Mouse (Mus musculus): ENCODE data around the gene Susd3. TPM values are rescaled to one million over a fixed set of nuclear protein-coding genes. Genes with fewer than 3 reads are reported as not detected.

Susd3 gene
- polyA plus RNA-seq, 1 experiment from 2014 or later, result 34.5 TPM

DNA sequence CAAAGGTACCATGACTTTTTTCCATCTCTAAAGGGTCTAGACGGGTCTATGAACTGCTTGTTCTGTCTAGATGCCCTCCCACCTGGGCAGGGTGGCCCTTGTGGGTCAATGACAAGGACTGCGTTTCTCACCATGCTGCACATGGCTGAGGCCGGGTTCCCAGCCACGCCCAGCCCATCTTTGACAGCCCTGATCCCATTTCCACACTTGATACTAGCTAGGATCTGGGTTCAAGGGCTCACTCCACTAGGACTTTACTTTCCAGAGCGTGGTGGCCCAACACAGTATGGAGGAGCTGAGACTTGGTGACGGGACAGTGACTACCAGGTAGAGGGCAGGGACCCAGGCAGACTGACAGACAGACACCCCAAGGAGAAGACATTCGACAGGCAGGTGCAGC is 46.0 kb downstream of the Susd3 start:
- Histone ChIP-seq H3K4me2 (replicated peaks; ENCODE audit: low read depth, low read length) (no peak overlapping the region), H3K4me1 (ENCODE audit: insufficient read depth, low read length) (no peaks in the 10 kb centered on the region), H3K27ac (ENCODE audit: low read length) (no peak overlapping the region), H3K4me3 (ENCODE audit: low read length) (no peak overlapping the region), H3K36me3 (ENCODE audit: insufficient read depth, low read length) (no peaks in the 10 kb centered on the region; the same call in 1 of the 2 replicates), H3K27me3 (ENCODE audit: insufficient read depth, low read length) (no peaks in the 10 kb centered on the region), H3K9me3 (ENCODE audit: low read length) (no peaks in the 10 kb centered on the region), H3K9ac (replicated peaks; ENCODE audit: low read length) (no peak overlapping the region)
- 89% methylated on average over 7 of the region's 7 CpGs for WGBS
- ATAC-seq (ENCODE audit: low FRiP score, low TSS enrichment), result no peak

DNA sequence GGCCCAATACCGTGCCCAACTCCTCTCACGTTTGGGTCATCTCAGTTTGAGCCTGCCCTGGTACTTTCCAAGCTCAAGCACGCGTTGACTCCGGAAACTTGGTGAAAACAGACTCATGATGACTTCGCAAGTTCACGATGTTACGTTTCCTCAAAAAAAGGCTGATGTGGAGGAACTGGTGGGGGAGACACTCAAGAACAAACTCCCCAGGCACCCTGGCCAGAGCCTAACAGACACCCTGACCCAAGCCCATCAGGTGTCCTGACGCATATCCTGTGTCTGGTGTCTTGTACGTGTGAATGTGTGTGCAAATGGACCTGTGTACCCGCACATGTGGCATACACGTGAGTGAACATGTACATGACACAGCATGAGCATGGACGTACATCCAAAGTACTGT is 47.8 kb downstream of the Susd3 start:
- ATAC-seq (ENCODE audit: low FRiP score, low TSS enrichment), result no peak
- no peak overlapping the region for H3K27ac ChIP-seq (ENCODE audit: low read length)
- whole genome bisulfite sequencing, result 92% methylated on average over 13 of the region's 13 CpGs
- peaks cover 7% of the 10 kb centered on the region for H3K36me3 ChIP-seq (ENCODE audit: insufficient read depth, low read length)
- no peaks in the 10 kb centered on the region for H3K27me3 ChIP-seq (ENCODE audit: insufficient read depth, low read length)
- H3K4me3 ChIP-seq (ENCODE audit: low read length), result no peak overlapping the region
- no peak overlapping the region for H3K4me2 ChIP-seq (replicated peaks; ENCODE audit: low read depth, low read length)
- H3K9ac ChIP-seq (replicated peaks; ENCODE audit: low read length), result no peak overlapping the region
- H3K9me3 ChIP-seq (ENCODE audit: low read length), result no peaks in the 10 kb centered on the region
- 0 out of 2 replicates have a peak, but pooled peaks cover 1% of the 10 kb centered on the region for H3K4me1 ChIP-seq (ENCODE audit: insufficient read depth, low read length)

DNA sequence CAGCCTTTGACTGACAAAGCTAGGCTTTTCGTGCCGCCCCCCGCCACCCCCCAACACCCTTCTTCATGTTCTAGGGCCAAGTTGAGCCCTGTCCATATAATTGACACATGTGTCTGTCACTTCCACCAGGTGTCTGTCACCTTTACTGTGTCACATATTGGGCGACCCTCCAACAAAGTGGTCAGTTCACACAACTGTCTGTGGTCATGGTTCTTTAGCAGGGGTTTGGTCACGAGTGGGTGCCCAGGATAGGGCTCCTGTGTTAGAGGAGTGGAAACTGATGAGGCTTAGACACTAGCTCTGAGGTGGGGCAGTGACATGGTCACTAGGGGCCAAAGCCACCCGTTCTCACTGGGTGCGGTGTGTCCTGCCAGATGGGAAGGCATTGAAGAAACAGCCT is 48.6 kb downstream of the Susd3 start:
- Histone ChIP-seq H3K27me3 (ENCODE audit: insufficient read depth, low read length) (no peaks in the 10 kb centered on the region), H3K4me2 (replicated peaks; ENCODE audit: low read depth, low read length) (no peak overlapping the region), H3K9ac (replicated peaks; ENCODE audit: low read length) (no peak overlapping the region), H3K4me3 (ENCODE audit: low read length) (no peak overlapping the region), H3K9me3 (ENCODE audit: low read length) (no peaks in the 10 kb centered on the region), H3K27ac (ENCODE audit: low read length) (no peak overlapping the region), H3K36me3 (ENCODE audit: insufficient read depth, low read length) (peaks cover 10% of the 10 kb centered on the region), H3K4me1 (ENCODE audit: insufficient read depth, low read length) (0 out of 2 replicates have a peak, but pooled peaks cover 5% of the 10 kb centered on the region)
- WGBS, result 93% methylated on average over 7 of the region's 7 CpGs
- no peak for ATAC-seq (ENCODE audit: low FRiP score, low TSS enrichment)

DNA sequence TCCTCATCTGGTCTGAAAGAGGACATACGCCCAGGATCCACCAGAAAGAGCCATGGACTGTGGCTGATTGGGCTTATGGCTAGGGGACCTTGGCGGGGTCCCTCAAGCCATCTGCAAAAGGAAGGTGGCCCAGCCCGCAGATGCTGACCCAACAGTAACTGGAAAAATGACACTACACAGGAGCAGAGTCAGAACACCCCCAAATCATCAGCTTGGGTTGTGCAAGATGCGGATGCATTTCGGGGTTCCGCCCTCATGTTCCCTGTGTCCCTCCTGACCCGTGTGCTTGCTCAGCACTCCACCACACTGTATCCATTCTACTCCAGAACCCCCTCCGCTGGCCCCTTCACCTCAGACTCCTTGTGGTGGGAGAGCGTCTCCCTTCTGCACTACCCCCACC is 49.8 kb downstream of the Susd3 start:
- no peak overlapping the region for H3K27ac ChIP-seq (ENCODE audit: low read length)
- H3K4me2 ChIP-seq (replicated peaks; ENCODE audit: low read depth, low read length), result no peak overlapping the region
- no peaks in the 10 kb centered on the region for H3K27me3 ChIP-seq (ENCODE audit: insufficient read depth, low read length)
- H3K9me3 ChIP-seq (ENCODE audit: low read length), result no peaks in the 10 kb centered on the region
- H3K4me1 ChIP-seq (ENCODE audit: insufficient read depth, low read length), result 0 out of 2 replicates have a peak, but pooled peaks cover 5% of the 10 kb centered on the region
- peaks cover 10% of the 10 kb centered on the region for H3K36me3 ChIP-seq (ENCODE audit: insufficient read depth, low read length)
- no peak for ATAC-seq (ENCODE audit: low FRiP score, low TSS enrichment)
- no peak overlapping the region for H3K4me3 ChIP-seq (ENCODE audit: low read length)
- WGBS, result 92% methylated on average over 9 of the region's 9 CpGs
- no peak overlapping the region for H3K9ac ChIP-seq (replicated peaks; ENCODE audit: low read length)

DNA sequence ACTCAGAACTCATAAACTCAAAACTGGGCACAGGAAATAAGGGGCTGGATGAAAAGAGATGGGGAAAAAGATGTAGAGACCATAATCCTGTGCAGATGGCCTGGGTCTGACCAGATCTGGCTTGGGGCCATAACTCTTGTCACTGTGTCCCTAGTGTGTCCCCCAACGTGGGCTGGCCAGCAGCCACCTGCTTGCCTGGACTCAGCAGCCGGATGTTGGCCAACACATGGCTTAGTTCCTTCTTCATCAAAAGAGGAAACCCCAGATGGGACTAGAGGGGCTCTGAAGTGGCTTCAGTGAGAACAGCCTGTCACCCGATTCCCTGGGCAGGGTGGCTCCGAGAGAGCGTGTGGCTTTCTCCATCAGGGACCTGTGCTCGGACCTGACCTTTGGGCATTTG is 51.7 kb downstream of the Susd3 start:
- WGBS, result 68% methylated on average over 6 of the region's 6 CpGs
- H3K4me1 ChIP-seq (ENCODE audit: insufficient read depth, low read length), result peaks cover 16% of the 10 kb centered on the region
- ATAC-seq (ENCODE audit: low FRiP score, low TSS enrichment), result no peak

DNA sequence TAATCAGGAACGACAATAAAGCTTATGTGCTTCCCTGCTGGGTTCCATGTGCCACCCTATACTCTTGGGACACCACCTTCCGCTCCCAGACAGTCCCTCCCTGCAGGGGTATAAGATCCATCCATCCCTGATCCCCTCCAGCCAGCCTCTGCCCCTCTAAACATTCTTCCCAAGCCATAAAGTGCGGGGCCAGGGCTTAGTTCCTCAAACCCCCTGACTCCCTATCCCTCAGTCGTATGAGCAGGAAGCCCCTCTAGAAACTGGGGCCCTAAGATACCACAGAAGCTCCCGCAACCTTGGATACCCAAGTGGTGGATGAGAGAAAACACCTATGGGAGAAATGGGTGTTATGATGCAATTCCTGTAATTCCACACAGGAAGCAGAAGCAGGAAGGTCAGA is 52.3 kb downstream of the Susd3 start:
- Histone ChIP-seq H3K4me3 (ENCODE audit: low read length) (no peak overlapping the region), H3K27ac (ENCODE audit: low read length) (no peak overlapping the region), H3K4me2 (replicated peaks; ENCODE audit: low read depth, low read length) (no peak overlapping the region), H3K4me1 (ENCODE audit: insufficient read depth, low read length) (peaks cover 22% of the 10 kb centered on the region), H3K9ac (replicated peaks; ENCODE audit: low read length) (no peak overlapping the region), H3K27me3 (ENCODE audit: insufficient read depth, low read length) (no peaks in the 10 kb centered on the region), H3K9me3 (ENCODE audit: low read length) (no peaks in the 10 kb centered on the region), H3K36me3 (ENCODE audit: insufficient read depth, low read length) (peaks cover 10% of the 10 kb centered on the region)
- ATAC-seq (ENCODE audit: low FRiP score, low TSS enrichment), result no peak
- 85% methylated on average over 5 of the region's 5 CpGs for WGBS

More for the DNA sequence above, 51.7 kb downstream of the Susd3 start:
- Histone ChIP-seq H3K36me3 (ENCODE audit: insufficient read depth, low read length) (peaks cover 10% of the 10 kb centered on the region), H3K4me2 (replicated peaks; ENCODE audit: low read depth, low read length) (no peak overlapping the region), H3K27me3 (ENCODE audit: insufficient read depth, low read length) (no peaks in the 10 kb centered on the region), H3K9ac (replicated peaks; ENCODE audit: low read length) (no peak overlapping the region), H3K27ac (ENCODE audit: low read length) (no peak overlapping the region), H3K4me3 (ENCODE audit: low read length) (no peak overlapping the region), H3K9me3 (ENCODE audit: low read length) (no peaks in the 10 kb centered on the region)

DNA sequence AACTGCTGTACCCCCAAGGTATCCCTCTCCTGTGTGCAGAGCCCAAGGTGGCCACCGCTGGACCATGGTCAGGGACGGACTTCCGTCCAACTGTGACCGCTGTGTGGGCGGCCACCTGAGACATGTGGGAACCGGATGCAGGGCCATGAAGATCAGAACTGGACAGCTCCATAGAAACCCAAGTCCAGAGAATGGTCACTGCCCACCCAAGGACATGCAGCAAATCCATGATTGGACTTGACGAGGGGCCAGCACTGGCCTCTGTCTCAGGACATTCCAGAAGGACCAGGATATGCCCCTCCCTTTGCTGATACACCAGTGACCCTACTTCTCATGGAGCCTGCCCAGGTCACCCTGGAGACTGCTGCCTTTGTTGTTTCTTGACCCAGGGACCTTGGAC is 52.9 kb downstream of the Susd3 start:
- Histone ChIP-seq H3K27ac (ENCODE audit: low read length) (no peak overlapping the region), H3K4me1 (ENCODE audit: insufficient read depth, low read length) (peaks cover 27% of the 10 kb centered on the region), H3K27me3 (ENCODE audit: insufficient read depth, low read length) (no peaks in the 10 kb centered on the region), H3K9ac (replicated peaks; ENCODE audit: low read length) (no peak overlapping the region), H3K9me3 (ENCODE audit: low read length) (no peaks in the 10 kb centered on the region), H3K4me2 (replicated peaks; ENCODE audit: low read depth, low read length) (no peak overlapping the region), H3K36me3 (ENCODE audit: insufficient read depth, low read length) (peaks cover 10% of the 10 kb centered on the region), H3K4me3 (ENCODE audit: low read length) (no peak overlapping the region)
- ATAC-seq (ENCODE audit: low FRiP score, low TSS enrichment), result no peak
- WGBS, result 45% methylated on average over 7 of the region's 7 CpGs

DNA sequence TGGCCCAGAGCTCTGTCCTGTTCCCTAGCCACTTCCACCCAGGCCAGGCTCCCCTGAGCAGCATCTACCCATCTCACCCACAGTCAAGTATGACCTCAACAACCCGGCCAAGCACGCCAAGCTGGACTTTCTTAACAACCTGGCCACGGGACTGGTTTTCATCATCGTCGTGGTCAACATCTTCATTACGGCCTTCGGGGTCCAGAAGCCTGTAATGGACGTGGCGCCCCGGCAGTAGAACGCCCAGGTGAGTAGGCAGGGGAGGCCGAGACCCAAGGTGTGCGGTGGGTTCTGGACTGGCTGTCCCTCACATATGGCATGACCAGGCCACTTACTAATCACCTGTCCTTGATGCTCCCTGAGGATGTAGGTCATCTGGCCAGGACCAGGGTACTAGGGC is 53.7 kb downstream of the Susd3 start:
- Histone ChIP-seq H3K9ac (replicated peaks; ENCODE audit: low read length) (no peak overlapping the region), H3K4me3 (ENCODE audit: low read length) (no peak overlapping the region)
- WGBS, result 98% methylated on average over 13 of the region's 13 CpGs

DNA sequence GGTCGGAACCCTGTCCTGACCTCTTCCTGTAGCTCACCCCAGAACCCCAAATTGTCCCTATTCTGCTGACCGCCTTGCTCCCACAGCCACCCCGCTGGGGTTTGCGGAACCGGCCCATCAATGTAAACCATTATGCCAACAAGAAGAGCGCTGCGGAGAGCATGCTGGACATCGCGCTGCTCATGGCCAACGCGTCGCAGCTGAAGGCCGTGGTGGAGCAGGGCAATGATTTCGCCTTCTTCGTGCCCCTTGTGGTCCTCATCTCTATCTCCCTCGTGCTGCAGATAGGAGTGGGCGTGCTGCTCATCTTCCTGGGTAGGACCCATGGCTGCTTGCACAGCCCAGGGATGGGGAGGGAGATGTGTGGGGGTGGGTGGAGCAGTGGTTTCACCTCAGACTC is 54.9 kb downstream of the Susd3 start:
- Histone ChIP-seq H3K27ac (ENCODE audit: low read length) (no peak overlapping the region), H3K4me1 (ENCODE audit: insufficient read depth, low read length) (peaks cover 47% of the 10 kb centered on the region), H3K36me3 (ENCODE audit: insufficient read depth, low read length) (peaks cover 10% of the 10 kb centered on the region), H3K9ac (replicated peaks; ENCODE audit: low read length) (no peak overlapping the region), H3K4me2 (replicated peaks; ENCODE audit: low read depth, low read length) (no peak overlapping the region), H3K9me3 (ENCODE audit: low read length) (no peaks in the 10 kb centered on the region), H3K4me3 (ENCODE audit: low read length) (no peak overlapping the region), H3K27me3 (ENCODE audit: insufficient read depth, low read length) (no peaks in the 10 kb centered on the region)
- 96% methylated on average over 17 of the region's 17 CpGs for WGBS
- ATAC-seq (ENCODE audit: low FRiP score, low TSS enrichment), result no peak

More for the DNA sequence above, 53.7 kb downstream of the Susd3 start:
- no peak overlapping the region for H3K27ac ChIP-seq (ENCODE audit: low read length)
- H3K4me1 ChIP-seq (ENCODE audit: insufficient read depth, low read length), result peaks cover 36% of the 10 kb centered on the region
- no peaks in the 10 kb centered on the region for H3K27me3 ChIP-seq (ENCODE audit: insufficient read depth, low read length)
- ATAC-seq (ENCODE audit: low FRiP score, low TSS enrichment), result no peak
- no peak overlapping the region for H3K4me2 ChIP-seq (replicated peaks; ENCODE audit: low read depth, low read length)
- peaks cover 10% of the 10 kb centered on the region for H3K36me3 ChIP-seq (ENCODE audit: insufficient read depth, low read length)
- no peaks in the 10 kb centered on the region for H3K9me3 ChIP-seq (ENCODE audit: low read length)

DNA sequence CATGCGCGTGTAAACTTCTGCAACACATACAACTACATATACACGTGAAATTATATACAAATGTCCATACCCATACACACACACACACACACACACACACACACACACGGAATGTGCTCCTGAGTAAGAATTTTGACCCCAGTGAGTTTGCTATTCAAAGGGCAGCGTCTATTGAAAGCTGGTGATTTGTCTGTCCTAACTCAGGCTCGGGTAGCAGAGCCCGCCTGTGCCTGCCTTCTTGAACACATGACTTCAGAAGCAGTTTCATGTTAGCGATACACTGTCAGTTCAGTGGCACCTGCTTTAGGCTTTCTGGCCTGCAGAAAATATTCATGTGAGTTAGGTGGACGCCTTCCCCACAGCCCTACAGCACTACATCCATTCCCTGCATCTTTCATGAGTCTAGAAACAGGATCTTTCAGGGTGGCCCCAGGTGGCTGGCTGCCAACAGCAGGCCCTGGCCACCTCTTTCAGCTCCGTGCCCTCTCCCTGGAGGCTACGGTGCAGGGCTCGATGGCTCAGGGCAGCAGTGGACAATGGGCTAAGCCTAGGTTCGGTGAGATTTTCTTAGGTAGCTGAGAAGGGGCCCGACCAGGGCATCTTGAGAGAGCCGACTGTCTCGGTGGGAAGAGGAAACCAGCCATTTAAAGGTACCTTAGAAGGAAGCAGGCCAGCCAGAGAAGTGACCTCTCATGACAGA is 56.2 kb downstream of the Susd3 start:
- Histone ChIP-seq H3K27ac (ENCODE audit: low read length) (peak overlapping the region; percentile 64), H3K9ac (replicated peaks; ENCODE audit: low read length) (no peak overlapping the region), H3K4me1 (ENCODE audit: insufficient read depth, low read length) (peaks cover 58% of the 10 kb centered on the region), H3K4me3 (ENCODE audit: low read length) (no peak overlapping the region), H3K27me3 (ENCODE audit: insufficient read depth, low read length) (no peaks in the 10 kb centered on the region), H3K9me3 (ENCODE audit: low read length) (no peaks in the 10 kb centered on the region), H3K36me3 (ENCODE audit: insufficient read depth, low read length) (peaks cover 10% of the 10 kb centered on the region), H3K4me2 (replicated peaks; ENCODE audit: low read depth, low read length) (no peak overlapping the region)
- ATAC-seq (ENCODE audit: low FRiP score, low TSS enrichment), result no peak
- WGBS, result 66% methylated on average over 16 of the region's 16 CpGs
